ENCODE assay signal across 8 mouse cellular contexts in genomic region chr10:75951424-75952050, GRCm38 (mm10). TPM values are rescaled to one million over a fixed set of nuclear protein-coding genes. Genes with fewer than 3 reads are reported as not detected.
DNase-seq lines count a peak whose midpoint lies in the region; ATAC-seq and TF ChIP-seq lines count a peak whose summit lies in the region.

No protein-coding gene starts in this region.

- H3K9me3 ChIP-seq in erythroblast, embryonic 14.5 days (ENCODE audit: control insufficient read depth, low read length) = no peaks in the 10 kb centered on the region
- no peaks in the 10 kb centered on the region for H3K9me3 ChIP-seq in hindbrain, embryonic 16.5 days (ENCODE audit: control insufficient read depth, low read length)

- ATAC-seq in hindbrain, embryonic 16.5 days = peak; percentile 32; the same call in 1 of the 2 replicates
- peak; percentile 52; the same call in 1 of the 2 replicates for ATAC-seq in monocyte, adult 5-6 weeks (replicated peaks; ENCODE audit: insufficient number of reproducible peaks, low FRiP score, low TSS enrichment, poor library complexity, severe bottlenecking)

- H3K4me3 ChIP-seq in heart, adult 2 months = peak overlapping the region; percentile 41
- H3K4me3 ChIP-seq in bone marrow, adult 2 months (replicated peaks; ENCODE audit: control insufficient read depth, low read depth, low read length) = peak overlapping the region; percentile 18
- H3K4me3 ChIP-seq in erythroblast, embryonic 14.5 days (replicated peaks) = peak overlapping the region; percentile 26
- peak overlapping the region; percentile 44 for H3K4me3 ChIP-seq in hindbrain, embryonic 16.5 days (ENCODE audit: low read length)
- H3K4me3 ChIP-seq in liver, adult 2 months (ENCODE audit: insufficient read depth, low read depth, low read length) = no peak overlapping the region

- no peaks in the 10 kb centered on the region; the same call in 1 of the 2 replicates for H3K4me1 ChIP-seq in heart, adult 2 months (ENCODE audit: control insufficient read depth, insufficient read depth, low read length)
- H3K4me1 ChIP-seq in bone marrow, adult 2 months (ENCODE audit: control insufficient read depth, insufficient read depth, low read length) = peaks cover 4% of the 10 kb centered on the region; the same call in 1 of the 2 replicates
- H3K4me1 ChIP-seq in erythroblast, embryonic 14.5 days (ENCODE audit: control insufficient read depth) = peaks cover 22% of the 10 kb centered on the region
- H3K4me1 ChIP-seq in hindbrain, embryonic 16.5 days (ENCODE audit: control insufficient read depth, insufficient read depth, low read depth, low read length) = peaks cover 11% of the 10 kb centered on the region
- H3K4me1 ChIP-seq in liver, adult 2 months (ENCODE audit: control insufficient read depth, insufficient read depth, low read length) = no peaks in the 10 kb centered on the region; the same call in 1 of the 2 replicates

- H3K27me3 ChIP-seq in heart, adult 2 months (ENCODE audit: control insufficient read depth, insufficient read depth, low read length) = no peaks in the 10 kb centered on the region; the same call in 1 of the 2 replicates
- peaks cover 63% of the 10 kb centered on the region for H3K27me3 ChIP-seq in erythroblast, embryonic 14.5 days (ENCODE audit: control insufficient read depth)
- no peaks in the 10 kb centered on the region for H3K27me3 ChIP-seq in hindbrain, embryonic 16.5 days (replicated peaks; ENCODE audit: control insufficient read depth, insufficient read depth, low read length)
- H3K27me3 ChIP-seq in liver, adult 2 months (ENCODE audit: control insufficient read depth, insufficient read depth, low read length) = no peaks in the 10 kb centered on the region

- no peak overlapping the region for H3K27ac ChIP-seq in heart, adult 2 months
- peak overlapping the region; percentile 26; the same call in 1 of the 2 replicates for H3K27ac ChIP-seq in bone marrow, adult 2 months (ENCODE audit: control insufficient read depth, insufficient read depth, low read depth, low read length, poor library complexity)
- H3K27ac ChIP-seq in hindbrain, embryonic 16.5 days (ENCODE audit: low read depth, low read length) = no peak overlapping the region
- H3K27ac ChIP-seq in liver, adult 2 months (replicated peaks; ENCODE audit: insufficient read depth, low read depth, low read length) = no peak overlapping the region

- H3K79me2 ChIP-seq in heart, adult 2 months (replicated peaks; ENCODE audit: control insufficient read depth, insufficient read depth, low read length) = no peaks in the 10 kb centered on the region
- H3K79me2 ChIP-seq in liver, adult 2 months (ENCODE audit: control insufficient read depth, insufficient read depth, low read length) = no peaks in the 10 kb centered on the region

- no peak for TF ChIP-seq EP300 in heart, adult 2 months (IDR thresholded peaks at IDR 0.05; ENCODE audit: insufficient read depth, low read depth, low read length)

- no peak overlapping the region for H3K9ac ChIP-seq in heart, adult 2 months (ENCODE audit: low read depth, low read length)
- H3K9ac ChIP-seq in hindbrain, embryonic 16.5 days (ENCODE audit: low read depth, low read length) = peak overlapping the region; percentile 59
- peak overlapping the region; percentile 4 for H3K9ac ChIP-seq in liver, adult 2 months (ENCODE audit: low read depth, low read length)

- peak; percentile 29 to 33 for DNase-seq in heart, adult 2 months
- DNase-seq in heart, adult 11 months = no peak
- DNase-seq in liver, adult 2 months (ENCODE audit: extremely low read depth, low read depth, low spot score) = peak; percentile 57
- no peak for DNase-seq in gastrocnemius, adult 8-10 months (ENCODE audit: low spot score in 2 of 2)

- TF ChIP-seq POLR2A in heart, adult 2 months (IDR thresholded peaks at IDR 0.05; ENCODE audit: insufficient read depth, low read depth, low read length) = no peak
- no peak for TF ChIP-seq POLR2A in bone marrow, adult 2 months (IDR thresholded peaks at IDR 0.05; ENCODE audit: borderline replicate concordance, control insufficient read depth, low read depth, low read length)
- TF ChIP-seq POLR2A in liver, adult 2 months (IDR thresholded peaks at IDR 0.05; ENCODE audit: extremely low read depth, insufficient read depth, low read length) = no peak

- H3K36me3 ChIP-seq in heart, adult 2 months (ENCODE audit: control insufficient read depth, insufficient read depth, low read length) = no peaks in the 10 kb centered on the region
- no peaks in the 10 kb centered on the region for H3K36me3 ChIP-seq in erythroblast, embryonic 14.5 days (ENCODE audit: control insufficient read depth)
- no peaks in the 10 kb centered on the region for H3K36me3 ChIP-seq in hindbrain, embryonic 16.5 days (ENCODE audit: control insufficient read depth, insufficient read depth, low read length)
- H3K36me3 ChIP-seq in liver, adult 2 months (ENCODE audit: control insufficient read depth, insufficient read depth, low read length) = no peaks in the 10 kb centered on the region

- 2% methylated on average over 13 of the region's 13 CpGs for WGBS in heart, adult 2 months
- WGBS in bone marrow, adult 2 months = 3% methylated on average over 13 of the region's 13 CpGs
- WGBS in hindbrain, embryonic 16.5 days = 2% methylated on average over 13 of the region's 13 CpGs
- 3% methylated on average over 13 of the region's 13 CpGs for WGBS in liver, adult 2 months

- intact Hi-C loops in heart, adult 2 months (cut with DNase I) = loop anchor here (1.0 to 5.0 kb wide), 5 partner anchors 31 to 364 kb away; partner anchors contain the start of genes Ggt5 and Smarcb1

- TF ChIP-seq CTCF in heart, adult 2 months (IDR thresholded peaks at IDR 0.05) = peak; percentile 87
- no peak for TF ChIP-seq CTCF in bone marrow, adult 2 months (IDR thresholded peaks at IDR 0.05; ENCODE audit: control insufficient read depth, insufficient read depth, low read length)
- peak; percentile 37 for TF ChIP-seq CTCF in liver, adult 2 months (IDR thresholded peaks at IDR 0.05; ENCODE audit: low read depth, low read length)

- peak overlapping the region; percentile 86 for H3K4me2 ChIP-seq in hindbrain, embryonic 16.5 days (ENCODE audit: low read length)

RNA-seq across cellular contexts. Expression of gene Gm5134, which starts 2.8 kb away (rescaled TPM):
- not detected for total RNA-seq in heart, adult 2 months (2021)
- polyA plus RNA-seq in heart, adult 2 months (2012; rRNA removed) = not detected in 2 replicates
- not detected in 2 replicates for polyA plus RNA-seq in bone marrow, adult 2 months (2011; ENCODE audit: insufficient read depth, insufficient read length, low replicate concordance, missing spikeins)
- polyA plus RNA-seq in erythroblast, embryonic 14.5 days (2012) = not detected in 2 replicates
- 0.05 TPM in 1 of 2 replicates, not detected in the other for polyA plus RNA-seq in hindbrain, embryonic 16.5 days (2015; fragmentation: Nextera tagmentation; extraction: Ambion mirVana)
- 0.07 TPM in 1 of 2 replicates, not detected in the other for total RNA-seq in liver, adult 2 months (2014; rRNA removed)
- not detected in 2 replicates for polyA plus RNA-seq in liver, adult 2 months (2012; rRNA removed)
- total RNA-seq in monocyte, adult 5-6 weeks (2017) = 0.10 to 0.53 TPM in 2 of 3 replicates, not detected in the other
- not detected for total RNA-seq in gastrocnemius, adult 8-10 months (2022)

RNA-seq across cellular contexts. Expression of gene Vpreb3, which starts 8.7 kb away (rescaled TPM):
- total RNA-seq in heart, adult 2 months (2021) = not detected
- 1.1 and 5.9 TPM in 2 replicates for polyA plus RNA-seq in heart, adult 2 months (2012; rRNA removed)
- polyA plus RNA-seq in bone marrow, adult 2 months (2011; ENCODE audit: insufficient read depth, insufficient read length, low replicate concordance, missing spikeins) = 41.8 and 84.9 TPM in 2 replicates
- not detected in 2 replicates for polyA plus RNA-seq in erythroblast, embryonic 14.5 days (2012)
- 0.35 and 0.64 TPM in 2 replicates for polyA plus RNA-seq in hindbrain, embryonic 16.5 days (2015; fragmentation: Nextera tagmentation; extraction: Ambion mirVana)
- total RNA-seq in liver, adult 2 months (2014; rRNA removed) = 0.55 and 1.3 TPM in 2 replicates
- 0.73 and 2.0 TPM in 2 replicates for polyA plus RNA-seq in liver, adult 2 months (2012; rRNA removed)
- 0.87 to 5.0 TPM (median 1.2 TPM) in 3 replicates for total RNA-seq in monocyte, adult 5-6 weeks (2017)
- total RNA-seq in gastrocnemius, adult 8-10 months (2022) = not detected

RNA-seq across cellular contexts. Expression of gene Gm867, which starts 11.1 kb away (rescaled TPM):
- total RNA-seq in heart, adult 2 months (2021) = not detected
- 0.76 TPM in 1 of 2 replicates, not detected in the other for polyA plus RNA-seq in heart, adult 2 months (2012; rRNA removed)
- 35.4 and 49.8 TPM in 2 replicates for polyA plus RNA-seq in bone marrow, adult 2 months (2011; ENCODE audit: insufficient read depth, insufficient read length, low replicate concordance, missing spikeins)
- polyA plus RNA-seq in erythroblast, embryonic 14.5 days (2012) = 5.9 and 7.9 TPM in 2 replicates
- 0.74 and 1.5 TPM in 2 replicates for polyA plus RNA-seq in hindbrain, embryonic 16.5 days (2015; fragmentation: Nextera tagmentation; extraction: Ambion mirVana)
- total RNA-seq in liver, adult 2 months (2014; rRNA removed) = 0.09 TPM in 1 of 2 replicates, not detected in the other
- 0.11 TPM in 1 of 2 replicates, not detected in the other for polyA plus RNA-seq in liver, adult 2 months (2012; rRNA removed)
- 2.2 TPM in 1 of 3 replicates, not detected in the others for total RNA-seq in monocyte, adult 5-6 weeks (2017)
- not detected for total RNA-seq in gastrocnemius, adult 8-10 months (2022)

RNA-seq across cellular contexts. Expression of gene Mmp11, which starts 15.2 kb away (rescaled TPM):
- 1 to 10 TPM; 4.7 to 5.4 TPM for total RNA-seq in heart, adult 2 months (2021)
- 15.6 and 15.7 TPM in 2 replicates for polyA plus RNA-seq in heart, adult 2 months (2012; rRNA removed)
- 3.4 and 4.6 TPM in 2 replicates for polyA plus RNA-seq in bone marrow, adult 2 months (2011; ENCODE audit: insufficient read depth, insufficient read length, low replicate concordance, missing spikeins)
- polyA plus RNA-seq in erythroblast, embryonic 14.5 days (2012) = 0.05 TPM in 1 of 2 replicates, not detected in the other
- 13.6 and 16.6 TPM in 2 replicates for polyA plus RNA-seq in hindbrain, embryonic 16.5 days (2015; fragmentation: Nextera tagmentation; extraction: Ambion mirVana)
- total RNA-seq in liver, adult 2 months (2014; rRNA removed) = 0.18 and 1.5 TPM in 2 replicates
- polyA plus RNA-seq in liver, adult 2 months (2012; rRNA removed) = 1.4 and 1.6 TPM in 2 replicates
- total RNA-seq in monocyte, adult 5-6 weeks (2017) = 1.1 TPM in 1 of 3 replicates, not detected in the others
- total RNA-seq in gastrocnemius, adult 8-10 months (2022) = 1 to 10 TPM in 3 of 4 experiments, under 1 TPM in 1; 0.77 to 2.3 (median 1.4) TPM

RNA-seq across cellular contexts. Expression of gene Chchd10, which starts 18.6 kb away (rescaled TPM):
- total RNA-seq in heart, adult 2 months (2021) = 1,000 to 10,000 TPM; 1,811 to 2,042 TPM
- 1,155 and 2,061 TPM in 2 replicates for polyA plus RNA-seq in heart, adult 2 months (2012; rRNA removed)
- 78.1 and 103 TPM in 2 replicates for polyA plus RNA-seq in bone marrow, adult 2 months (2011; ENCODE audit: insufficient read depth, insufficient read length, low replicate concordance, missing spikeins)
- polyA plus RNA-seq in erythroblast, embryonic 14.5 days (2012) = 110 and 127 TPM in 2 replicates
- polyA plus RNA-seq in hindbrain, embryonic 16.5 days (2015; fragmentation: Nextera tagmentation; extraction: Ambion mirVana) = 167 and 218 TPM in 2 replicates
- 657 and 788 TPM in 2 replicates for total RNA-seq in liver, adult 2 months (2014; rRNA removed)
- 1,775 and 1,843 TPM in 2 replicates for polyA plus RNA-seq in liver, adult 2 months (2012; rRNA removed)
- 1.4 to 5.9 TPM (median 5.8 TPM) in 3 replicates for total RNA-seq in monocyte, adult 5-6 weeks (2017)
- 1,000 to 10,000 TPM; 1,130 to 1,571 (median 1,273) TPM for total RNA-seq in gastrocnemius, adult 8-10 months (2022)

Comparison
In these comparisons a context has a peak if more than half of its experiments do, and no peak if none do; other contexts are left out.
1. DNase-seq: peak in heart, adult 2 months (2 of 2) and liver, adult 2 months (single experiment); none in heart, adult 11 months (single experiment) and gastrocnemius, adult 8-10 months (0 of 2).